Mouse (Mus musculus): ENCODE data around the gene Ezh1. TPM values are rescaled to one million over a fixed set of nuclear protein-coding genes. Genes with fewer than 3 reads are reported as not detected.
A peak's percentile ranks its signal among the peaks of the same experiment; 100 is the strongest.

The Ezh1 gene
- polyA plus RNA-seq, 1 experiment from 2014 or later: 12.7 TPM

- DNase-seq (ENCODE audit: low spot score) (no peak), ATAC-seq (ENCODE audit: insufficient number of reproducible peaks, low FRiP score, low TSS enrichment, low read depth) (no peak)
- peaks cover 15% of the 10 kb centered on the region for H3K4me1 ChIP-seq (ENCODE audit: control insufficient read depth, insufficient read depth, low read length)
- no peaks in the 10 kb centered on the region for H3K27me3 ChIP-seq (ENCODE audit: control insufficient read depth, insufficient read depth, low read length)
- no peak overlapping the region for H3K4me3 ChIP-seq (ENCODE audit: low read depth, low read length)
- no peaks in the 10 kb centered on the region for H3K36me3 ChIP-seq (ENCODE audit: control insufficient read depth, insufficient read depth, low read length)
- no peak overlapping the region for H3K27ac ChIP-seq (replicated peaks; ENCODE audit: low read depth, low read length)
- H3K9me3 ChIP-seq (ENCODE audit: control insufficient read depth, low read length): no peaks in the 10 kb centered on the region
- no peak overlapping the region for H3K4me2 ChIP-seq (ENCODE audit: low read depth, severe bottlenecking)
- 87% methylated on average over 4 of the region's 4 CpGs for WGBS
- H3K9ac ChIP-seq (ENCODE audit: low read length): no peak overlapping the region
Measured at GRCm38 (mm10) chr11:101191919-101192470, 34.3 kb downstream of the Ezh1 start.

GRCm38 (mm10) chr11:101190913-101191907 is 35.1 kb downstream of the Ezh1 start:
- no peak overlapping the region for H3K9ac ChIP-seq (ENCODE audit: low read length)
- no peak overlapping the region for H3K4me2 ChIP-seq (ENCODE audit: low read depth, severe bottlenecking)
- WGBS: 43% methylated on average over 17 of the region's 17 CpGs
- H3K4me3 ChIP-seq (ENCODE audit: low read depth, low read length): no peak overlapping the region
- H3K36me3 ChIP-seq (ENCODE audit: control insufficient read depth, insufficient read depth, low read length): no peaks in the 10 kb centered on the region
- H3K27me3 ChIP-seq (ENCODE audit: control insufficient read depth, insufficient read depth, low read length): no peaks in the 10 kb centered on the region
- peaks cover 15% of the 10 kb centered on the region for H3K4me1 ChIP-seq (ENCODE audit: control insufficient read depth, insufficient read depth, low read length)
- H3K9me3 ChIP-seq (ENCODE audit: control insufficient read depth, low read length): no peaks in the 10 kb centered on the region
- DNase-seq (ENCODE audit: low spot score) (peak; percentile 37), ATAC-seq (ENCODE audit: insufficient number of reproducible peaks, low FRiP score, low TSS enrichment, low read depth) (peak; percentile 23; the same call in 1 of the 2 replicates)
- H3K27ac ChIP-seq (replicated peaks; ENCODE audit: low read depth, low read length): no peak overlapping the region

- no peak for DNase-seq (ENCODE audit: low spot score)
- 47% methylated on average over 8 of the region's 8 CpGs for WGBS
- Histone ChIP-seq H3K9me3 (ENCODE audit: control insufficient read depth, low read length) (no peaks in the 10 kb centered on the region), H3K4me2 (ENCODE audit: low read depth, severe bottlenecking) (no peak overlapping the region), H3K27ac (replicated peaks; ENCODE audit: low read depth, low read length) (no peak overlapping the region), H3K27me3 (ENCODE audit: control insufficient read depth, insufficient read depth, low read length) (no peaks in the 10 kb centered on the region), H3K4me1 (ENCODE audit: control insufficient read depth, insufficient read depth, low read length) (peaks cover 15% of the 10 kb centered on the region), H3K4me3 (ENCODE audit: low read depth, low read length) (no peak overlapping the region), H3K36me3 (ENCODE audit: control insufficient read depth, insufficient read depth, low read length) (no peaks in the 10 kb centered on the region), H3K9ac (ENCODE audit: low read length) (no peak overlapping the region)
- ATAC-seq (ENCODE audit: insufficient number of reproducible peaks, low FRiP score, low TSS enrichment, low read depth): no peak
Measured at GRCm38 (mm10) chr11:101190181-101190912, 35.9 kb downstream of the Ezh1 start.

DNA sequence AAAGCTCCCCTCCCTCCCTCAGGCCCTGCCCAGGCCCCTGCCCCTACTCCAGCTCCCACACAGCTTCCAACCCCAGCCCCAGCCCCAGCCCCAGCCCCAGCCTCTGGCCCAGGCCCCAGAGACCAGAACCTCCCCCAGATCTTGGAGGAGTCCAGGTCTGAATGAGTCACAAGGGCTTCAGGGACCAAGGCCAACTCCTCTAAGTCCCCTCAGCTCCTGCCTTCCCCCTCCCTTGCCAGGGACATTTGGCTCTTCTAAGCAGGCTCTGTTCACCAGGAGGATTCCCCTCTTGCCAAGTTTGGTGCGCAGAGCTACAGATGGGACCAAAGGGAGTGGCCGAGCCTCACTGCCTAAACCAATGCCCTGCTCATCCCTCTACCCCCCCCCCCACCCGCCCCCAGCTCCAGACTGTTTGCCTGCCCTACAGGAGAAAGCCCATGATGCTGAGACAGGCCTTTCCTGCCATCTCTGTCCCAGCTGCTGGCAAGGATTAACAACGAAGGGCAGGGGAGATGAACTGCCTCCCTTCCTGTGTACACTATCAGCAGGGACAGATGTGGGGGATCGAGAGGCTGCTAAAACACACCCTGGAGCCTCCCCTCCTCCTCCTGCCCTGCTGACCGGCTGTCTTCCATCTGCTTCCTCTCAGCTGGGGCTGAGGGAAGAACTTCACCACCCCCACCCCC is 36.6 kb downstream of the Ezh1 start:
- Histone ChIP-seq H3K27ac (replicated peaks; ENCODE audit: low read depth, low read length) (no peak overlapping the region; the same call in 1 of the 2 replicates), H3K4me1 (ENCODE audit: control insufficient read depth, insufficient read depth, low read length) (peaks cover 15% of the 10 kb centered on the region), H3K27me3 (ENCODE audit: control insufficient read depth, insufficient read depth, low read length) (no peaks in the 10 kb centered on the region), H3K36me3 (ENCODE audit: control insufficient read depth, insufficient read depth, low read length) (no peaks in the 10 kb centered on the region), H3K4me3 (ENCODE audit: low read depth, low read length) (no peak overlapping the region), H3K4me2 (ENCODE audit: low read depth, severe bottlenecking) (no peak overlapping the region), H3K9me3 (ENCODE audit: control insufficient read depth, low read length) (no peaks in the 10 kb centered on the region), H3K9ac (ENCODE audit: low read length) (no peak overlapping the region)
- ATAC-seq (ENCODE audit: insufficient number of reproducible peaks, low FRiP score, low TSS enrichment, low read depth): peak; percentile 26; the same call in 1 of the 2 replicates
- WGBS: 11% methylated on average over 6 of the region's 6 CpGs
- no peak for DNase-seq (ENCODE audit: low spot score)

DNA sequence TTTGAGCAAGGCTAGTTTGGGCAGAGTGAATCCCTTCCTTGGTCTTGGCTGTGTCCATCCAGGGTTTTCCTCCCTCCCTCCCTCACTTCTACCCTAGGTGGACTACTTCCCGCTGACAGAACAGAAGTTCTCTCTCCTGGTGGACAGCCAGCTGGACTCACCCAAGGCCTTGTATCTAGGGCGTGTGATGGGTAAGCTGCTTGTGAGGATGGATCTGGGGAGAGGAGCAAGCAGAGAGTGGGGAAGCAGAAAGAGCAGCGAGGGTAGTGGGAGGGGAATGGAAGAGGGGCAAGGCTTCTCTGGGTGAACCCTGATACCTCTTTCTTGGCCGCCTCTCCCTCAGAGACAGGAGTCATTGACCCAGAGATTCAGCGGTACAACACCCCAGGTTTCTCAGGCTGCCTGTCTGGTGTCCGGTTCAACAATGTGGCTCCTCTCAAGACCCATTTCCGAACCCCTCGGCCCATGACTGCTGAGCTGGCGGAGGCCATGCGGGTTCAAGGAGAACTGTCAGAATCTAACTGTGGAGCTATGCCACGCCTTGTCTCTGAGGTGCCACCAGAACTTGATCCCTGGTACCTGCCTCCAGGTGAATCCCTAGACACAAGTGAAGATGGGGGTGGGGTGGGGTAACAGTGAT is 38.0 kb downstream of the Ezh1 start:
- peaks cover 15% of the 10 kb centered on the region for H3K4me1 ChIP-seq (ENCODE audit: control insufficient read depth, insufficient read depth, low read length)
- H3K27me3 ChIP-seq (ENCODE audit: control insufficient read depth, insufficient read depth, low read length): no peaks in the 10 kb centered on the region
- H3K4me3 ChIP-seq (ENCODE audit: low read depth, low read length): no peak overlapping the region
- H3K27ac ChIP-seq (replicated peaks; ENCODE audit: low read depth, low read length): no peak overlapping the region; the same call in 1 of the 2 replicates
- no peaks in the 10 kb centered on the region for H3K9me3 ChIP-seq (ENCODE audit: control insufficient read depth, low read length)
- no peak for DNase-seq (ENCODE audit: low spot score)
- no peak for ATAC-seq (ENCODE audit: insufficient number of reproducible peaks, low FRiP score, low TSS enrichment, low read depth)
- WGBS: 86% methylated on average over 11 of the region's 11 CpGs
- no peak overlapping the region for H3K4me2 ChIP-seq (ENCODE audit: low read depth, severe bottlenecking)
- H3K9ac ChIP-seq (ENCODE audit: low read length): no peak overlapping the region
- H3K36me3 ChIP-seq (ENCODE audit: control insufficient read depth, insufficient read depth, low read length): no peaks in the 10 kb centered on the region

- ATAC-seq (ENCODE audit: insufficient number of reproducible peaks, low FRiP score, low TSS enrichment, low read depth): no peak
- Histone ChIP-seq H3K4me2 (ENCODE audit: low read depth, severe bottlenecking) (no peak overlapping the region), H3K4me1 (ENCODE audit: control insufficient read depth, insufficient read depth, low read length) (peaks cover 15% of the 10 kb centered on the region), H3K36me3 (ENCODE audit: control insufficient read depth, insufficient read depth, low read length) (no peaks in the 10 kb centered on the region; the same call in 1 of the 2 replicates), H3K9ac (ENCODE audit: low read length) (no peak overlapping the region), H3K4me3 (ENCODE audit: low read depth, low read length) (no peak overlapping the region), H3K27ac (replicated peaks; ENCODE audit: low read depth, low read length) (no peak overlapping the region), H3K27me3 (ENCODE audit: control insufficient read depth, insufficient read depth, low read length) (no peaks in the 10 kb centered on the region), H3K9me3 (ENCODE audit: control insufficient read depth, low read length) (no peaks in the 10 kb centered on the region)
- 91% methylated on average over 5 of the region's 5 CpGs for WGBS
- DNase-seq (ENCODE audit: low spot score): no peak
Measured at GRCm38 (mm10) chr11:101187541-101187940, 38.7 kb downstream of the Ezh1 start.

DNA sequence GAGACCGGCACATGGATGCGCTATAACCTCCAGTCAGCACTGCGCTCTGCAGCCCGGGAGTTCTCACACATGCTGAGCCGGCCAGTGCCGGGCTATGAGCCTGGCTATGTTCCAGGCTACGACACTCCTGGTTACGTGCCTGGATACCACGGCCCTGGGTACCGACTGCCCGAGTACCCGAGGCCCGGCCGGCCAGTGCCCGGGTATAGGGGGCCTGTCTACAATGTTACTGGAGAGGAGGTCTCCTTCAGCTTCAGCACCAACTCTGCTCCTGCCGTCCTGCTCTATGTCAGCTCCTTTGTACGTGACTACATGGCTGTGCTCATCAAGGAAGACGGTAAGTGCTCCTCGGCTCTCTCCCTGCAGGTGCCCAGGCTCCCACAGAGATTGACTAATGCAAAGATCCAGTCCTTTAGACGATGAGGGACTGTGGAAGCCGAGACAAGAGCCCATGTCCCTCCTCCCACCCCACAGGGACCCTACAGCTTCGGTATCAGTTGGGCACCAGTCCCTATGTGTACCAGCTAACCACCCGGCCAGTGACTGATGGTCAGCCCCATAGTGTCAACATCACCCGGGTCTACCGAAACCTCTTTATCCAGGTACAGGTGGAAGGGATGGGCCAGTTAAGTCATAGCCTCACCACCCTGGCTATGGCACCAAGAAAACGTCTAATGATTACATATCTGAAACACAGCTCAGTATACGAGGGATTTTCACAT is 39.6 kb downstream of the Ezh1 start:
- Histone ChIP-seq H3K27ac (replicated peaks; ENCODE audit: low read depth, low read length) (no peak overlapping the region), H3K4me3 (ENCODE audit: low read depth, low read length) (no peak overlapping the region), H3K4me2 (ENCODE audit: low read depth, severe bottlenecking) (no peak overlapping the region), H3K9ac (ENCODE audit: low read length) (no peak overlapping the region), H3K27me3 (ENCODE audit: control insufficient read depth, insufficient read depth, low read length) (no peaks in the 10 kb centered on the region), H3K9me3 (ENCODE audit: control insufficient read depth, low read length) (no peaks in the 10 kb centered on the region), H3K36me3 (ENCODE audit: control insufficient read depth, insufficient read depth, low read length) (no peaks in the 10 kb centered on the region; the same call in 1 of the 2 replicates), H3K4me1 (ENCODE audit: control insufficient read depth, insufficient read depth, low read length) (peaks cover 15% of the 10 kb centered on the region)
- ATAC-seq (ENCODE audit: insufficient number of reproducible peaks, low FRiP score, low TSS enrichment, low read depth): no peak
- WGBS: 92% methylated on average over 27 of the region's 27 CpGs
- DNase-seq (ENCODE audit: low spot score): no peak

All from limb, embryonic 11.5 days (tissue).